17 mouse cellular contexts compared by ENCODE assay signal in genomic region chr2:169474418-169475112, GRCm38 (mm10).
DNase-seq lines count a peak whose midpoint lies in the region; ATAC-seq and TF ChIP-seq lines count a peak whose summit lies in the region.
"Had no signal": no experiment of that assay in that cellular context is flagged by ENCODE, and none has a peak within 500 bp of the region (broad histone marks: within the 10 kb centered on the region; RNA-seq: fewer than 3 reads in every experiment).

No protein-coding gene starts in this region.

- H3K27ac ChIP-seq in kidney, embryonic 15.5 days, result no peak overlapping the region
- no peak overlapping the region for H3K27ac ChIP-seq in neural tube, embryonic 12.5 days
- no peak overlapping the region for H3K27ac ChIP-seq in neural tube, embryonic 15.5 days (replicated peaks)
- no peak overlapping the region for H3K27ac ChIP-seq in hindbrain, postnatal 0 days
- H3K27ac ChIP-seq: hindbrain, embryonic 15.5 days; limb, embryonic 12.5 days; liver, embryonic 15.5 days had no signal

- H3K27me3 ChIP-seq in kidney, embryonic 15.5 days, result no peaks in the 10 kb centered on the region
- no peaks in the 10 kb centered on the region for H3K27me3 ChIP-seq in neural tube, embryonic 12.5 days (replicated peaks)
- no peaks in the 10 kb centered on the region for H3K27me3 ChIP-seq in neural tube, embryonic 15.5 days (replicated peaks)
- H3K27me3 ChIP-seq in hindbrain, postnatal 0 days (ENCODE audit: insufficient read depth, low read length), result no peaks in the 10 kb centered on the region
- H3K27me3 ChIP-seq: hindbrain, embryonic 15.5 days; limb, embryonic 12.5 days; liver, embryonic 15.5 days had no signal

- peak overlapping the region; percentile 12; the same call in 1 of the 2 replicates for H3K4me2 ChIP-seq in kidney, embryonic 15.5 days
- no peak overlapping the region for H3K4me2 ChIP-seq in neural tube, embryonic 12.5 days (replicated peaks)
- no peak overlapping the region for H3K4me2 ChIP-seq in neural tube, embryonic 15.5 days
- 0 out of 2 replicates have a peak overlapping the region, but pooled peaks have one; percentile 1 for H3K4me2 ChIP-seq in hindbrain, postnatal 0 days (ENCODE audit: low read depth, low read length)
- H3K4me2 ChIP-seq: heart, embryonic 11.5 days; hindbrain, embryonic 15.5 days; limb, embryonic 12.5 days; liver, embryonic 15.5 days had no signal

- TF ChIP-seq CTCF in hindbrain, postnatal 0 days (IDR thresholded peaks at IDR 0.05; ENCODE audit: low read depth), result no peak

- no peaks in the 10 kb centered on the region for H3K9me3 ChIP-seq in kidney, embryonic 15.5 days (replicated peaks)
- H3K9me3 ChIP-seq in neural tube, embryonic 12.5 days, result no peaks in the 10 kb centered on the region; the same call in 1 of the 2 replicates
- H3K9me3 ChIP-seq in neural tube, embryonic 15.5 days (replicated peaks), result no peaks in the 10 kb centered on the region
- no peaks in the 10 kb centered on the region for H3K9me3 ChIP-seq in hindbrain, postnatal 0 days (ENCODE audit: low read length)
- H3K9me3 ChIP-seq: hindbrain, embryonic 15.5 days; limb, embryonic 12.5 days; liver, embryonic 15.5 days had no signal

- peaks cover 8% of the 10 kb centered on the region for H3K4me1 ChIP-seq in kidney, embryonic 15.5 days
- peaks cover 10% of the 10 kb centered on the region; the same call in 1 of the 2 replicates for H3K4me1 ChIP-seq in neural tube, embryonic 12.5 days
- peaks cover 17% of the 10 kb centered on the region for H3K4me1 ChIP-seq in neural tube, embryonic 15.5 days
- H3K4me1 ChIP-seq in hindbrain, postnatal 0 days (ENCODE audit: insufficient read depth, low read length), result no peaks in the 10 kb centered on the region; the same call in 1 of the 2 replicates
- H3K4me1 ChIP-seq: liver, embryonic 15.5 days had no signal

- WGBS in kidney, embryonic 15.5 days, result 32% methylated on average over 9 of the region's 9 CpGs
- 29% methylated on average over 9 of the region's 9 CpGs for WGBS in neural tube, embryonic 12.5 days
- 22% methylated on average over 9 of the region's 9 CpGs for WGBS in neural tube, embryonic 15.5 days
- 23% methylated on average over 9 of the region's 9 CpGs for WGBS in hindbrain, postnatal 0 days

- H3K4me3 ChIP-seq in kidney, embryonic 15.5 days (replicated peaks), result no peak overlapping the region
- H3K4me3 ChIP-seq in neural tube, embryonic 12.5 days, result no peak overlapping the region
- no peak overlapping the region for H3K4me3 ChIP-seq in neural tube, embryonic 15.5 days (replicated peaks)
- no peak overlapping the region for H3K4me3 ChIP-seq in hindbrain, postnatal 0 days (ENCODE audit: low read length)
- H3K4me3 ChIP-seq: hindbrain, embryonic 15.5 days; limb, embryonic 12.5 days; liver, embryonic 15.5 days had no signal

- no peak for DNase-seq in kidney, adult 8-10 months
- peak; percentile 52 for DNase-seq in hindbrain, postnatal 0 days (ENCODE audit: low spot score)
- DNase-seq in right cerebral cortex, postnatal 14 days, result no peak
- DNase-seq in layer of hippocampus, postnatal 14 days (ENCODE audit: low spot score in 2 of 2), result no peak
- DNase-seq: gastrocnemius, postnatal 10 days; kidney, postnatal 25 days; layer of hippocampus, postnatal 36 days; lung, postnatal 4 days had no signal

- ATAC-seq in kidney, embryonic 15.5 days (replicated peaks; ENCODE audit: low FRiP score), result no peak
- peak; percentile 33; the same call in 1 of the 2 replicates for ATAC-seq in neural tube, embryonic 12.5 days (ENCODE audit: low FRiP score, low read depth)
- no peak for ATAC-seq in neural tube, embryonic 15.5 days (ENCODE audit: low FRiP score)
- no peak for ATAC-seq in hindbrain, postnatal 0 days
- ATAC-seq: forebrain, embryonic 16.5 days had no signal

- H3K9ac ChIP-seq in kidney, embryonic 15.5 days, result no peak overlapping the region
- no peak overlapping the region for H3K9ac ChIP-seq in neural tube, embryonic 12.5 days
- no peak overlapping the region for H3K9ac ChIP-seq in neural tube, embryonic 15.5 days (replicated peaks)
- H3K9ac ChIP-seq in hindbrain, postnatal 0 days (replicated peaks; ENCODE audit: low read length), result no peak overlapping the region
- H3K9ac ChIP-seq: hindbrain, embryonic 15.5 days; limb, embryonic 12.5 days; liver, embryonic 15.5 days had no signal

- H3K36me3 ChIP-seq in kidney, embryonic 15.5 days, result no peaks in the 10 kb centered on the region
- no peaks in the 10 kb centered on the region for H3K36me3 ChIP-seq in neural tube, embryonic 12.5 days
- H3K36me3 ChIP-seq in neural tube, embryonic 15.5 days, result no peaks in the 10 kb centered on the region
- no peaks in the 10 kb centered on the region for H3K36me3 ChIP-seq in hindbrain, postnatal 0 days (ENCODE audit: insufficient read depth, low read length)
- H3K36me3 ChIP-seq: G1E; hindbrain, embryonic 15.5 days; limb, embryonic 12.5 days; liver, embryonic 15.5 days had no signal

Comparison
In these comparisons a context has a peak if more than half of its experiments do, and no peak if none do; other contexts are left out.
1. H3K4me2 ChIP-seq: peak in kidney, embryonic 15.5 days (single experiment) and hindbrain, postnatal 0 days (single experiment); none in neural tube, embryonic 12.5 days (single experiment) and neural tube, embryonic 15.5 days (single experiment).